Mouse (Mus musculus) kidney, postnatal 10 days (tissue): ENCODE results near the gene Krtap4-1.

ENCODE experiments used
- DNase-seq: peaks from one replicate; pipeline ENCODE4 v3.0.0; 2021; ENCODE audit warnings: mixed read lengths

Krtap4-1 gene

DNA sequence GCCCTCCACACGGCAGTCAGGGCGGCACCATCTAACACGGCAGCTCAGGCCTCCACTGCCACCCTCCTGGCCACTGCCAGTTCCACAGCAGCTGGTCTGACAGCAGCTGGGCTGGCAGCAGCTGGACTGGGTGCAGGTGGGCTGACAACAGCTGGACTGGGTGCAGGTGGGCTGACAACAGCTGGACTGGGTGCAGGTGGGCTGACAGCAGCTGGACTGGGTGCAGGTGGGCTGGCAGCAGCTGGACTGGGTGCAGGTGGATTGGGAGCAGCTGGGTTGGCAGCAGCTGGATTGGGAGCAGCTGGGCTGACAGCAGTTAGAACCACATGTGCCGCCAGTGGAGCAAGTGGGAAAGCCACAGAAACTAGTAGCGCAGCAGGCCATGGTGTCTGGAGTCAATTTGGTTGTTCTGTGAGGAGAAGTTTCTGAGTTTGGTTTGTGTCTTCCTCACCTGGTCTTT is 44.8 kb downstream of the Krtap4-1 start, which contains the start of gene Krtap1-4:
Krtap1-4 (minus strand) TSS at position 410 of the 460 bp plus-strand sequence.
- DNase-seq, result no peak

DNA sequence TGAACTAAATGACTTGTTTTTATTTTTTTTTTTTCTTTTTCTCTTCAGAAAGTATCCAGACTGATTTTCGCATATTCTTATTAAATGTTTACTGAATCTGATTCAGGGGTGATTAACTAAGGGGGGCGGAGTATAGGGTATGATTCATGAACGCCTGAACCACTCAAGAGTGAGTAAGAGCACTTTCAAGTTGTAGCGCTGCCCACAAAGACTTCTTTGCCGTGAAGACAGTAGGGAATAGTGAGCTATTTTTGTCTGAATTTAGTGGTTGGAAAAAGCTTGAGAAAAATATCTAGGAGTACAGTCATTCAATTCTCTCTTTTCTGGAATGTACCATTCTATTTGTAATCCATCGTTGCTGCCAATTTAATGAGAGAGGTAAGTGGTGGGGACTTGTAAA is 46.5 kb downstream of the Krtap4-1 start:
- DNase-seq, result no peak

DNA sequence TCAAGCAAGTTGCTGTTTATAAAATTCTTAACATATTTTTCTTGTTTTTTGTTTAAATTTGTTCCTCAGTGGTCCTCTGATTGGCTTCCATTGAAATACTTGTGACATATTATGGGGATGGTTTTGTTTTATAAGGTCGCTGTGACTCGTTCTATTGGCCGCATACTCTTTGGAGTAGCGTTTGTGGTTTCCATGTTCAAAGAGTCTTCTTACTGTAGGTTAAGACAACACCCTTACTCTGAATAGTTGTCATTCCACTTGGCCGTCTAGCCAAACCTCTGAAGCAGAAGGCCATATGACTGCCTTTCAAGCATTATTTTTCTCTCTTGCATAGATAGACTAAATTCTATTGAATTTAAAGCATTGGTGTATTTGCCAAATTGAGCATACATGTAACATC is 47.0 kb downstream of the Krtap4-1 start:
- no peak for DNase-seq

DNA sequence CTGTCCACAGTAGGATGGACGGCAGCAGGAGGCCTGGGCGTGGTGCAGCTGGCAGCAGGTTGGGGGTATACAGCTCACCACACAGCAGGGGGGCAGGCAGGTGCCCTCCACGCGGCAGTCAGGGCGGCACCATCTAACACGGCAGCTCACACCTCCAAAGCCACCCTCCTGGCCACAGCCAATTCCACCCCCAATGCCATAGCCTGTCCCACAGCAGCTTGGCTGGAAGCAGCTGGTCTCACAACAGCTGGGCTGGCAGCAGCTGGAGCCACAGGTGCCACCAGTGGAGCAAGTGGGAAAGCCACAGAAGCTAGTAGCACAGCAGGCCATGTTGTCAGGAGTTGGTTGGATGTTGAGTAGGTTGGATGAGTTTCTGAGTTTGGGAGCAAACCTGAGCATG is 47.4 kb downstream of the Krtap4-1 start, which contains the start of gene Krtap1-5:
Krtap1-5 (minus strand) TSS at position 381 of the 400 bp plus-strand sequence.
- DNase-seq, result no peak
